Mouse (Mus musculus) B cell, adult 2 months (primary cell): ENCODE results near the gene Vsig10l.

ENCODE experiments used
- DNase-seq, 2 experiments: peaks; one replicate each; pipeline ENCODE4 v3.0.0; 2022

Vsig10l gene

DNA sequence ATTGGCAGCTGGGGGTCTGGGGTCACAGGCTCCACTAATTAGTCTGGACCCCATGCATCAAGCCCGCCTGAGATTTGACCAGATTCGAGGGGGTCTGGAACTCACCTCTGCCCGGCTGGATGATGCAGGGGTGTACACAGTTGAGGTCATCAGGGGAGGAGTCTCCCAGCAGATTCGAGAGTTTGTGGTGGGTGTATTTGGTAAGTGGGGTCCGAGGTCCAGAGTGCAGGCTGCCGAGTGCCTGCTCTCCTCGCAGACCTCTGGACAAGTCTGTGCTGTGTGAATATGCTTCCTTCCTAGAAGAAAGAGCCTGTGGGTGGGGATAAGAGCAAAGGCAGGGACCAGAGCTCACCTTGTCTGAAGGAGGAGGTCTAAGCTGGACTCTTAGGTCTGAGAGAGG, 1.0 kb downstream of the Vsig10l start:
- no peak for DNase-seq

DNA sequence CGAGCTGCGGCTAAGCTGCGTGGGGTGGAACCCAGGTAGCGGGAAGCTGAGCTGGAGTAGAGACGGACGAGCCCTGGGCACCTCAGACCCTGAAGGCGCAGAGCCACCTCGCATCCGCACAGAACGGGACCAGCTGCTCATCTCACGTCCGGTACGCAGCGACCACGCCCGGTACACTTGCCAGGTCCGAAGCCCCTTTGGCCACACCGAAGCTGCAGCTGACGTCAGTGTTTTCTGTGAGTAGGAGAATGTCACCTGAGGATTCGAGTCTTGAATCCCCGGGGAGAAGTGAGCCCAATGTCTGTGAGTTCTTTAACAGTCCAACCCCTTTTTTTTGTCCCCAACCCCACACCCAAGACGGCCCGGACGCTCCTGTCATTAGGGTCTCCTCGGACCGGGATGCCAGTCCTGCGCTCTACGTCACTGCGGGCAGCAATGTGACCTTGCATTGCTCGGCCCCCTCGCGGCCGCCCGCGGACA, 2.0 kb downstream of the Vsig10l start:
- no peak for DNase-seq

DNA sequence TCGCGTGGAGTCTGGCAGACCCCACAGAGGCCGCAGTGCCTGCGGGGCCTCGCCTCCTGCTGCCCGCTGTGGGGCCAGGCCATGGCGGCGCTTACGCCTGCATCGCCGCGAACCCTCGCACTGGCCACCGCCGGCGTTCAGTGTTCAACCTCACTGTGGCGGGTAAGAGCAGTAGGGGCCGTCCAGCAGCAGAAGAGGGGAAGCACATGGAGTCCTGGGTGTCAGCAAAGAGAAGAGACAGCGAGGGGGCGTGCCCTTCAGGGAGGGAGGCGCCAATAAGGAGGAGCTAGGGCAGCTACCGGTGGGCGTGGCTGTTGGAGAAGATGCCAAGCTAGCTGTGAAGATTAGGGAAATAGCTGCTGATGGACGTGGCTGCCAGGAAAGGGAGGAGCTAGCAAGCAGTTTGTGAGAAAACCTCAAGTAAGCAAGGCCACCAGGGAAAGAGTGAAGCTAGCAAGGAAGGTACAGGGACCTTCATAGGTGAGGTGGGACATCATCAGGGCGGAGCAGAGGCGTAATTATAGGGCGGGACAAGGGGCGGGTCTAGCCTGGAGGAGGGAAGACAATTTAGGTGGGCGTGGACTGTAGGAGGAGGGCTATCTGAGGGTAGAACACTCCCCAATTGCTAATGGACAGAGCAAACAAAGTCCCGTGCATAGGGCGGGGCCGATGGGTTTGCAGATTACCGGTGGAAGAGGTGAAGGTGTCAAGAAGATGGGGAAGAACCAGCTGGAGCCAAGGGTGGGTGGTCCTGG, 2.6 kb downstream of the Vsig10l start:
- peak; percentile 96 to 97 for DNase-seq

DNA sequence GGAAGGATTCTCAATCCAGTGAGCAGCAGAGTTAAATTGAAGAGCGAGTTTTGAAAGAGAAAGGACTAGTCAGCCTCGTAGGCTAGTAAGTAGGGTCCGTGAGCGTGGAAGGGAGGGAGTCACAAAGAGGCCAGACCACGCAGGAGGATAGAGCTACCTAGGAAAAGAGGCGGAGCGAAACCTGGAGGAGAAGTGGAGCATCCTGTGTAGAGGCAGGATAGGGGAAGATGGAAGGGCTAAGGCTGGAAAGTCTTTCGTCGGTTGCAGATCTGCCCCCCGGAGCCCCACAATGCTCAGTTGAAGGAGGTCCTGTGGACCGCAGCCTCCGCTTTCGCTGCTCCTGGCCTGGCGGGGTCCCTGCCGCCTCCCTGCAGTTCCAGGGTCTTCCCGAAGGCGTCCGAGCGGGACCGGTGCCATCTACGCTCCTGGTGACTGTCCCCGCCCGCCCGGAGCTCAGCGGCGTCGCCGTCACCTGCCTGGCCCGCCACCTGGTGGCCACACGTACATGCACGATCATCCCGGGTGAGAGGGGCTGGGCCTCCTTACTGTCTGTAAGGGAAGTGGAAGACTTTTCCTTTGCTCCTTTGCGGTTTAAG, 3.2 kb downstream of the Vsig10l start:
- peak; percentile 87 to 89 for DNase-seq

DNA sequence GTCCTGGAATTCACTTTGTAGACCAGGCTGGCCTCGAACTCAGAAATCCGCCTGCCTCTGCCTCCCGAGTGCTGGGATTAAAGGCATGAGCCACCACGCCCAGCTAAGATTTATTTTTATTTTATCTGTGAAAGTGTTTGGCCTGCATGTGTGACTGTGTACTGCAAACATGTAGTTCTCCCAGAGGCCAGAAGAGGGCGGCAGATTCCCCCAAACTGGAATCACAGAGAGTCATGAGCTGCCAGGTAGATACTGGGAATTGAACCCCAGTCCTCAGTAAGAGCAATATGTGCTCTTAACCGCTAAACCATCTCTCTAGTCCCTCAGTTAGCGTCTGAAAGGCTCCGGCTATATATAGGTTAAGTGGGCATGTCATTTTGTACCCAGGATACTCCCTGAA, 7.4 kb downstream of the Vsig10l start:
- peak; percentile 78 to 79 for DNase-seq

DNA sequence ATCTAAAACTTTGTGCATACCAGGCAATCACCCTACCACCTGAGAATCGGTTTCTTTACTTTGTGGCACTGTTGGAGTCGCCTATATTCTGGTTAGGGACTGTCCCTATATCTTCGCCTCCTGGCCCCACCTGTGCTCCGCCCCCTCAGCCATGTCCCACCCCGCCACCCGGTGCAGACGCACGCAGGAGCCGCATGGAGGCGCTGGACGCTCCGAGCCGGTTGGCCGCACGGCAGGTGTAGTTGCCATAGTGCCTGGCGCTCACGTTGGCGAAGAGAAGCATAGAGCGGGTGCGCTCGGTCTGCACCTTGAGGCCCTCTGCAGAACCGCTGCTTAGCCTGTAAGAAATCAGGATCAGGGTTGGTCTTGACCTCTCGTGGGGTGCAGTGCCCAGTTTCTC, 12.8 kb downstream of the Vsig10l start:
- DNase-seq = peak; percentile 76 to 78

DNA sequence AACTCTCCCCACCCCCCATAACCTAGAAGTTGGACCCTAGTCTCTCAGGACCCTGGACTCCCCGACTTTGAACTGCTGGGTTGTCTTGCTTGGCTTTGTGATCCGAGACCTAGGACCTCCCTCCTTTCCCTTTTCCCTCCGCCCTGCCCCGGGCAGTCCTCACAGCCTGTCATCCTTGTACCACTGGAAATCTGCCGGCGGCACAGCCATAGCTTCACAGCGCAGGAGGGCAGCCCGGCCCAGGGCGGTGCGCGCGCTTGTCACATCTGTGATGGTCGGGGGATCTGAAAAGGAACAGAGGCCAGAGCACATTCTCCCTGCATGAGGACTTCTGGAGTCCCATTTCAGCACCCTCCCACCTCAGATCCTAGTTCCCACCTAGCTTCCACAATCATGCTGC, 13.4 kb downstream of the Vsig10l start:
- no peak for DNase-seq

DNA sequence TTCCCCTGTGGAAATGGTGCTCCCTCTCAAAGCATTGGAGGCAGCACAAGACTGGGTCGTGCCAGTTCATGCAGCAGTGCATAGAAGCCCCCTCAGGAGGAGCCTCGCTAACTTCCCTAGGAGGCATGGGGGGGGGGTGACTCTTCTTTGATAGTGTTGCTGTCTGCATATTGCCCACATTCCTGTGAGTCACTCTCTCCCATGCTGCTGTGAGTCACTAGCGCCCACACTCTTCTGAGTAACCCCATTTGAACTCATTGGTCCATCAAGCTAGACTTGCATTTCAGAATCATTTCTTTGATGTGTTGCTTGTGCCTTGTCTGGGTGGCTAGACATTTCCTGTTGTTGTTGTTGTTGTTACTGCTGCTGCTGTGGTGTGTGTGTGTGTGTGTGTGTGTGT, 18.2 kb downstream of the Vsig10l start:
- no peak for DNase-seq

DNA sequence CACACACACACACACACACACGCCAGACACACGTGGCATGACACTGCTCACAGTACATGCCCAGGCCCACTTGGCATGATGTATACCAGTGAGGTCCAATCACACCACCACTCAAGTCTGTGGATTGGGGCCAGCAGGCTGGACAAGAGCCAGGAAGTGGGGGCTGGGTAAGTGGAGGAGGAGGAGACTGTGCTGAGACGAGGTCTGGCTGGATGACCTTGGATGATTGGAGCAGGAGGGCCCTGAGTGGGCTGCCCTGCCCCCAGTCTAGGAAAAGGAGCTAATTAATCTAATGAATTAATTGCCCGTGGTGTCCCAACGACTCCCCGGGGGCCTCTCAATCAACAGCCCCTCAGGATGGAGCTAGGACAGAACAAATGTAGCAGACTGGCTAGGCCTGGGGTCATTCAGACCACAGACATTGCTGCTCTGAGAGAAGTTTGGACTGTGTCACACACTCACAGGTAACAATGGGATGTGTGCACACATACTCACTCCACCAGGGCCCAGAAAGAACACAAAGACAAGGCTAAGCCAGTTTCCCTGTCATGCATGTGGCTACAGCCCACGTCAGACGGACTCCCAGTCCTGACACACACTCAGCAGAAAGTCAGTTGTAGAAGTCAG, 19.3 kb downstream of the Vsig10l start:
- no peak for DNase-seq

DNA sequence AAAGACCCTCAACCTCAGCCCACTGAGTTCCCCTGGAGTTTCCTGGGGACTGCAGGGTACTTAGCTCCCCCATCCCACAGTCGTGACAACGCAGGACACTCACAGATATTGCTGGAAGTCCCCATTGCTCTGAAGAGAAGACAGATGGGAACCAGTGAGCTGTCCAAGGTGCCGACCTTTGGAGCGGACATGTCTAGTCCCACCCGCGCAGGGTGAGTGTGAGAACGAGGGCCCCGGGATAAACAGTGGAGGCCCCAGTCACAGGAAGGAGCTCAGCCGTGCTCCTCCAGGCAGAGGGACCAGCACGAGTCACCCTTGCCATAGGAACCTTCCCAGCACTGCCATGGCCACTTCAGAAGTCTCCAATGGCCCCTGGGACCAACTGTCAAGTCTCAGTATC, 20.3 kb downstream of the Vsig10l start:
- DNase-seq = no peak

DNA sequence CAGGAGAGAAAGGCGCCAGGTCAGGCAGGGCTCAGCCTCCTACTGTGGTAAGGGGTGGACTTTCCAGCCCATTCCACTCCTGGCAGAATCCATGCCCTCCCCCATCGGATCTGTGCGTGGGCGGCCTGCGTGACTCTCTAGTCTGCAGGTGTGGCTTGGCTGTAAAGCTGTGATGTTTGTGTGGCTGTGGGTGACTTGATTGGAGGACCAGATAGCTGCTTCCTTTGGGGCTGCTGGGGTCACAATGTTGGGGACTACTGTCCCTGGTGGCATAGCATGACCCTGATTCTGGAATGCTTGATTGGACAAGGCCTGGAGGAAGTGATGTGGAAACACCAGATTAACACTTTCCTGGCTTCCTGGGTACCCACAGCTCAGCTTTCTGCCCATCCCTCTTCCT, 25.7 kb downstream of the Vsig10l start:
- DNase-seq = no peak

DNA sequence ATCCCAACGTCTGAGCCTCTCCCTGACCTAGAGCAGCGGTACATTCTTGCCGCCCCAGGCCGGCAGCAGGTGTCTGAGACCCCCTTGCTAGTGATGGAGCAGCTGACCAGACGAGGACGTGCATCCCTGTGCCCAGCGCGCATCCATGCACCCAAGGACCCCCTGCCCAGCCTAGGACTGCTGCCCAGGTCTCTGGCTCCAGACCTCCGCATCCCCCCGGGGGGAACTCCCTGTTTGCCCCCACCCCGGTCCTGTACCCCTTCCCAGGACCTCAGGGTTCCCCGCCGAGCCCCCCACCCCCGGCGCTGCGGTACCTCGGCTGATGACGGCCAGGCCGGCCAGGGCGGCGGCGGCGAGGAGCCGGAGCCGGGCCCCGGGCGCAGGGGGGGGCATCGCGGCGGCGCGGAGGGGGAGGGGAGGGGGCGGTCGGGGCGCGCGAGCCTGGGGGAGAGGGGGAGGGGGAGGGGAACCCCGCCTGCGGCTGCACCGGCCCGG, 26.7 kb downstream of the Vsig10l start, which contains the start of gene Iglon5:
TSS of gene Iglon5 (minus strand) at position 445 of the 495 bp plus-strand sequence.
- no peak for DNase-seq

DNA sequence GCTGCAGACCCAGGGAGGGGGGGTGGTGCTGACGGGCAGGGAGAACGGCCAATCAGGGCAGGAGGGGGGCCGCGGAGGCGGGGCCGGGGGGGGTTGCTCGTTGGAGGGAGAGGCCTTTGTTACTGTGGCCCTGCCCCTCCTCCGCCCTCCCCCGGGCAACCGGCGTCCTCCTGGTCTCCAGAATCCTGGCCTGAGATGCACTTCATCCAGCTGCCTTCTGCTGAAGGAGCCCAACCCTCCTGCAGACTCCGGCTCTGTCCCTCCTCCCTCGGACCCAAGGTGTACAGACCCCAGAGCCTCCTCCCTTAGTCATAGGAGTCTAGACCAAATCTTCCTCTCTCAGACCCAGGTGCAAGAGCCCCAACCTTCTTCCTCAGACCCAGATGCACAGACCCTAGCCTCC, 27.2 kb downstream of the Vsig10l start:
- no peak for DNase-seq

DNA sequence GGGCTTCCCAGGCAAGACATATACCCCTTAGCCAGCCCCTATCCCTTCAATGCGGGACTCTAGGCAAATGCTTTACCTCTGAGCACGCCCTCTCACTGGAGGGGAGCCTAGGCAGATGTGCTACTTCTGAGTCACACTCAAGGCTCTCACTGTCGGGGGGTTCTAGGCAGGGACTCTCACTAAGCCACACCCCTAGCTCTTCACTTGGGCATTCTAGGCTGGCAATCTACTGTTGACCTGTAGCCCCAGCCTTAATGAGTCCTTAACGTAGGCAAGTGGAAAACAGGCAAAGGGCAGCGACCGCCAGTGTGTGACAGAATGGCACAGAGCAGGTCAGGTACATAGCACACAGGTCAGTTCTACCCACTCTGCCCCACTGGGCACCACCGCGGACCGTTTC, 27.9 kb downstream of the Vsig10l start:
- DNase-seq = no peak

DNA sequence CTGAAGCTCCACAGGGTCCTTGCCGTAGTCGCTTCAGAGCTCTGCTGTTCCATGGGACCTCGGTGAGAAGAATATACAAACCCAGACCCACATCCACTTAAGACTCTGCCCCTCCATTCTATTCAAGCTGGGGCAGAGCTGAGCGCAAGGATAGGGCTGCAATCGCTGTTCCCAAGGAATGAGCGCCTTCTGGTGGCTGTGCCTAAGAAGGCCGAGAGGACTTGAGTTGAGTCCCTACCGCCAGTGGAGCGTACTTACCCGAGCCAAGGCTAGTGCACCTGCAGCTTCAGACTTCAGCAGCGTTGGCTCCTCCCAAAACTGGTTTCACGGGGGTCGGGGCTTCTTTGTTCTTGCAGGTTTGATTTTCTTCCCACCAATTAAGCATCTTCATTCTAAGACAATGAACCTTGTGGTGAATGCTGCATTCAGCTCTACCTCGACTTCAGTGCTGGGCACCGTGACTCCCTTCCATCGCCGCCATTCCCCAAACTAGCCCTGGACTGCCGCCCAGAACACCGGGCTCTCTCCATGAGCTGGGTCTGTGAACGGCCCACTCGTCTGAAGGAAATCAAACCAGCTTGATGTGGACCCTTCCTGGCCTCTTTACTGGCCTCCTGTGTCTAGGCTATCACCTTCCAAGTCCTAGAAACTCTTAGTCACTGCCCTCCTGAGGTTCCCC, 32.5 kb downstream of the Vsig10l start:
- peak in 1 of 2 experiments; percentile 22 for DNase-seq

DNA sequence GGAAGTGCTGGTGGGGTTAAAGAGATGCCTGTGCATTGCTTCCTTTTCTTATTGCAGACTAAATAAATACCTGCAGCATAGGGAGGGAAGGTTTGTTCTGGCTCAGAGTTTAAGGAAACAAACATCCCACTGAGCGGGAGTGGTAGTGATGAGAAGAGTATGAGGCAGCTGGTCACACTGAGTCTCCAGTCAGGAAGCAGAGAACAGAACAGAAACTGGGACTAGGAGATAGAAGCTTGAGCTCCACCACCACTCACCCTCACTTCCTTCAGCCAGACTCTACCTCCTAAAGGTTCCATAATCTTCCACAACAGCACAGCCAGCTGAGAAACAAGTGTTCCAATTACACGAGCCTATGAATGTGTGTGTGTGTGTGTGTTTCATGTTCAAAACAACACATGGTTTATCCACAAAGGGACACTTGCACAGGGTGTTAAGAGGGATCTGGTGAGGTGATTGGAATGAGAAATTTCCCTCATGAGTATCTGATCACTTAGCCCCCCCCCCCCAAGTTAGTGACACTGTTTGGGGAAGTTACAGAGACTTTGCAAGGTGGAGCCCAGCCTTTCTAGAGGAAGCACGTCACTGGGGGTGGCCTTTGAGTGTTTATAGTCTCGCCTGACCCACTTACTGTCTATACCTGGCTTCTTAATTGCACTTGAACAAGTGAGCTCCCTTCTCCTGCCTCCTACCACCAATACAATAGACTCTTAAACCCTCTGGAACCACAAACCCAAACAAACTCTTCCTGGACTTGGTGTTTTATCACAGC, 48.9 kb downstream of the Vsig10l start:
- DNase-seq = no peak

DNA sequence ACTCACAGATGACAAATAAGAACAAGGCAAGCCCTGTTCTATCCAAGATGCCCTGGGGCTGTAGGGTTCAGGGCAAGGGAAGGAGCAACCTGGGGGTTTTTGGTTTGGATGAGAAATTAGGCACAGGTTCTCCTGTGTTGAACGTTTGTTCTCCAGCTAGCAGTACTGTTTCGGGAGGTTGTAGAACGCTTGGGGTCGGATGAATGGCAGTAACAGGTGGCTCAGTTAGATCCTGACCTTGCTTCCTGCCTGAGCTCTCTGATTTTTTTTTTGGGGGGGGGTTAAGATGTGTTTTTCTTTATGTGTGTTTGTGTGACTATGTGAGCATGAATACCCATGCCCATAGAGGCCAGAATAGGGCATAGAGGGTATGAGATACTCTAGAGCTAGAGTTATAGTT, 49.6 kb downstream of the Vsig10l start:
- no peak for DNase-seq

DNA sequence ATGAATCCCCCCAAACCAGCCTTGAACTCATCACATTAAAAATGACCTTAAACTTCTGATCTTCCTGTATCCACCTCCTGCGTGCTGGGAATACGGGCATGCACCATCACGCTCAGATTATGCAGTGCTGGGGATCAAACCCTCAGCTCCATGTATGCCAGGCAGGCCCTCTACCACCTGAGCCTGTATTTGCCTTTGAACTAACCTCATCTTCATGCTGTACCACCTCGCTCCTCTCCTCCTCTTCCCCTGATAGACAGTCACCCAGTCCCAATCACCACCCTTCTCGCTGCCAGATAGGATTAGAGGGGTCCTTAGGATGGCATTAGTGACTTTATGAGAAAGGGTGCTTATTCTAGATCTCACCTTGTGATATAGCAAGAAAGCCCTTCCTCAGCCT, 52.1 kb downstream of the Vsig10l start:
- no peak for DNase-seq

DNA sequence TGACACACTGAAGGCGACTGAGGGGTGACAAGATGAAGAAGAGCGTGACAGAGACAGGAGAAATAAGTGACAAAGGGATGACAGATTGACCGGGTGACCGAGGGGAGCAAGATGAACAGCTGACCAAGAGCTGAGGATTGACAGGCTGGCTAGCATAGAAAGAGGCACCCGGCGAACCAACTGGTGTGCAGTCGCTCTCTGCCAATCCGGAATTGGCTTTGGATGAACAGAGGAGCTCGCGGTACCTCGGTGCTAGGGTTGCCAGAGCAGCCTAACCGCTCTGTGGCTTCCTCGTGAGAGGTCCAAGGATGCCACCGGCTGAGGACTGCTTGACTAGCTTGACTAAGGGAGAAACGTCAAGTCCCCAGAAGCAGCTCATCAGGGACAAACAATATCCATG, 55.4 kb downstream of the Vsig10l start:
- DNase-seq = no peak
